Mouse (Mus musculus) A20 (cell line): ENCODE data around the gene 4931428L18Rik.
A peak's percentile ranks its signal among the peaks of the same experiment; 100 is the strongest.

ENCODE experiments used
- DNase-seq: peaks from one replicate; pipeline ENCODE4 v3.0.0-alpha.2; 2011; ENCODE audit warnings: low read depth, low spot score

The 4931428L18Rik gene

GRCm38 (mm10) chr1:31222564-31222963, at the start of gene 4931428L18Rik, which contains the start of gene Pih1d3:
TSS of gene 4931428L18Rik (minus strand) at chr1:31222684.
TSS of gene Pih1d3 (plus strand) at chr1:31222838.
- DNase-seq = peak; percentile 52

DNA sequence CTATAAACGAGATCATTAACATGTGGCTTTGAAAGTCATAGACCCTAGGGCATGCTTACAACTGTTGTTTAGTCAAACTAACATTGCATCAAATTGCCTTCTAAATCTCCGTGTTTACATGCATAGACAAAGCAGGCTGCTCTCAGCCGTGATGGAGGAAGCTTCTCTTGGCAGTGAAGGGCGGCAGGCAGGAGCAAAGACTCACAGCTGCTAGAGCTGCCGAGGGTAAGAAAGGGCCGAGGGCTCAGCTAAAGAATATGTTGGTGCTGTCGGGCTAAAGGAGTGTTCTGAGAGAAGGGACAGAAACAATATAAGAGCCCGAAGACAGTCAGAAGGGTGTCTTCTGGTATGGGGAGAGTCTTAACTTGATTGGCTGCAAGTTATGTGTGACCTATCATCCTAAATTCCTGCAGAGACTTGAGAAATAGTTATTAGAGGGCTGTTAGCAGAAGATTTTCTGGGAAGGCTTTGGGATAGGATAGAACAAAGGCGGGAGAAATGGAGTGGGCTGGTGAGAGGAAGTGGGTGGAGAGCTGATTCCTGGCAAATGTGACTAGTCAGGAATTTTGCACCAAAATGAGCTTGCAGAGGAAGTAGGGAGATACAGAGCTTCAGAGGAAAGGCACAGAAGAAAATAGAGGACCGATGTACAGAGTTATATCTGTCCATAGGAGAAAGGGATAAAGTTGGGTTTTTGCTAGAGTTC, 37.9 kb upstream of the 4931428L18Rik start:
- DNase-seq = no peak

- DNase-seq = peak; percentile 2
Observed at GRCm38 (mm10) chr1:31233319-31234036, 11.0 kb upstream of the 4931428L18Rik start.

DNA sequence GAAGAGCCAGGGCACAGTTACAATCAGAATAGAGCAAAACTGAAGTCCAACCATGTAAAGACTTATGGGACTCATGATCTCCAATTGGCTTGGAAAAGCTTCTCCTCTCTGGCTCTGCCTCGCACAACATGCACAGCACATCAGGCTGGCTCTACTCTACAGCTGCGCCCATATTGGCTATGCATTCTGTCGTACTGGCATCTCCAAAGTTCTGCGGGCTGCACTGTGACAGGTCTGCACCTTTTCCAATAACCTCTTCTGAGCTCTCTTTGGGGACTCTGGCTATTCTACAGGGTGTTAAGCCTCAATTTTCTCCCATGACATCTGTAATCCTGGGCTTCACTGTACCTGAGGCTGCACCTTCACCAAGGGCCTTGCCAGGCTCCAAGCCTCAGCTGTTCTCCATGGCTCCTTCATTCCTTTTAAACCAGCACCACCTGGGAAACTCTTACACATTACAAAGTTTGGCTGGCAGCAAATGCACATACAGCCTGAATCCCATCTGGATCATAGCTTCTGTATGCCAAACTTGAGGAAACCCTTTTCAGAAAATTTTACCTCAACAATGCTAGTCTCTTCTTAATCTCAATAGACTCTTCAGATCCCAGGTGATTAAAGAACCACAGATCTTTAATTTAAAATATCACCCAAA, 1.8 kb downstream of the 4931428L18Rik start:
- no peak for DNase-seq

DNA sequence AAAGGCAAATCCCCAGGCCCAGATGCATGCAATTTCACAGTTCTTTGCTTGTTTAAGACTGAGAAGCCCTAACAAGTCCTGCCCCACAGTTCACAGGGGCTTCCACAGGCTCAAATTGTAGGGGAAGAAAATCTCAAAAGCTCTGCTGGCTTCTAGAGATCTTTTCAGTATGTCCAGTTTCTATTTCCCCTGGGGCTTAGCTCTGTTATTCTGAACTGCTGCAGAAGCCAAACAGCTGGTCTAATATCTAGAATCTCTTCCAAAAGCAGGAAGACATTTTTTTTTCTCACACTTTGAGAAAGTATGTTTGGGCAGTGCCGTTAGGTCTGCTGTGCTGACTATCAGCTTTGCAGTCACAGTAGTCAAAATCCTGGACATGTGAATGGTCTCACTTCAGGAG, 7.7 kb downstream of the 4931428L18Rik start:
- DNase-seq = no peak

GRCm38 (mm10) chr1:31210144-31210543, 12.3 kb downstream of the 4931428L18Rik start:
- peak; percentile 62 for DNase-seq

DNA sequence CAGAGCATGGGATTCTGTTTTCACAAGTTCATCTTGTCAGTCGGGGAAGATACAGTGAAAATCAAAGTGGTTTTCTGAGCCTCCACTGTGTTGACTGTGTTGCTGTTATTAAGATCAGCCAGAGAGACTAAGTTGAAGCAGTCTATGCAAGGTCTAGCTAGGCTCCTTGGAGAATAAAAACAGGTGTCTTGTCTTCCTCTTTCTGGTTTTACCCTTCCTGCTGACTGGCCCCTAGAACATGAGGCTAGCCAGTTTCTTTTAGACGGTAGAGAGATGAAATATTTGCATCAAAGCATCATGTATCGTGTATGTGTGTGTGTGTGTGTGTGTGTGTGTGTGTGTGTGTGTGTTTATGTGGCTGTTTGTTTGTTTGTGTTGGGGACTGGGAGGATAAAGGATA, 16.7 kb downstream of the 4931428L18Rik start:
- peak; percentile 77 for DNase-seq

DNA sequence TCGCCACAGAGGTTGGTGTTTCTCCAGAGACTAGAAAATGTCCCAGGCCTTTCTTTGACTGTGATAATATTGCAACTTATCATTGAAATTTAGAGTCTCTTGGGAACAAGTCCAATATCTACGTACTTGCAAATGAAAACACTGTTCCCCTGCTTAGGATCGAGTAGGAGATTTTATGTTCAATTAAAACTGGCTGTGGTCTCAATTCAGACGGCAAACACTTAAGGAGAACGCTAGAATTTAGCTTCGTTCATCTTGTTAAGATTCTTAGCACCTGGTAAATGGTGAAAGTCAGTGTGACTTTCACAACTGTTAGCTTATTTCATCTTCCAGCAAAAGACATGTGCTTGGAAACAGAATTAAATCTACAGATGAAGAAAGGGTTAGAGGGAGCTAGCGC, 17.1 kb downstream of the 4931428L18Rik start:
- DNase-seq = no peak

- no peak for DNase-seq
Observed at GRCm38 (mm10) chr1:31203771-31204170, 18.7 kb downstream of the 4931428L18Rik start.

DNA sequence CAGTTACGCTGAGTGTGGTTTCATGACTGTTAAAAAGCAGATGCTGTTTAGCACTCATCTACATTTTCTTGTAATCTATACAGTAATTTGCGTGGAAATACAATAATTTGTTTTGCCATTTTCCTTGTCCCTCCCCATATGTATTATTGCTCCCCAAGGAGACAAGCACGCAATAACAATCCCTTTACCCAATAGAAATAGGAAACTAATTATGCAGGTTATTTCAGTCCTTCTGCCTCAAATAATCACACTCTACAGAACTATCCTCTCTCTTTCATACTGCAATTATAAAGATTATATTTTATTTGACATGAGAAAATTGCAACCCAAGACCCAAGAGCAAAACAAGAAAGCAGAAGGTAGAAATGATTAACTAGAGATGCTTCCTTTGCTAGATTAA, 25.5 kb downstream of the 4931428L18Rik start:
- no peak for DNase-seq

GRCm38 (mm10) chr1:31195633-31196032, 26.9 kb downstream of the 4931428L18Rik start:
- DNase-seq = no peak

- DNase-seq = no peak
Observed at GRCm38 (mm10) chr1:31190237-31190866, 32.1 kb downstream of the 4931428L18Rik start.

- DNase-seq = no peak
Observed at GRCm38 (mm10) chr1:31178264-31178663, 44.2 kb downstream of the 4931428L18Rik start.

DNA sequence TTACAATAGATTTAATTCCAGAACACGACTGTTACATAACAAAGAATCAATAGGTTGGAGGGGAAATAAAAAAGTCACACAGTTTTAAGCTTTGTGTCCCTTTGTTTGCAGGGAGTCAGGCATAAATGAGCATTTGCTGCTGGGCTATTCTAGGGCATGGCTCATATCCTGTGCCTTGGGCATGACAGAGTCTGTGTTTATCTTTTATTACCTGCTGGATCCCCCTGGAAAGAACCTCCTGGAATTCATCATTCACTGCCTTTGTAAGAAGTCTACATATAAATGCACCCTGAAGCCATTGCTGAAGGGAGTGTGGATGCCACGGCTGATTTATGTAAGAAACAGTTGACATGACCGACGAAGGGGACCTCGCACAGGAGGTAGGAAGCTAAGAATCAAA, 46.4 kb downstream of the 4931428L18Rik start, which contains the start of gene Lgsn:
Gene Lgsn, plus strand, starts transcription at position 301 of the 400 bp plus-strand sequence.
- DNase-seq = no peak

DNA sequence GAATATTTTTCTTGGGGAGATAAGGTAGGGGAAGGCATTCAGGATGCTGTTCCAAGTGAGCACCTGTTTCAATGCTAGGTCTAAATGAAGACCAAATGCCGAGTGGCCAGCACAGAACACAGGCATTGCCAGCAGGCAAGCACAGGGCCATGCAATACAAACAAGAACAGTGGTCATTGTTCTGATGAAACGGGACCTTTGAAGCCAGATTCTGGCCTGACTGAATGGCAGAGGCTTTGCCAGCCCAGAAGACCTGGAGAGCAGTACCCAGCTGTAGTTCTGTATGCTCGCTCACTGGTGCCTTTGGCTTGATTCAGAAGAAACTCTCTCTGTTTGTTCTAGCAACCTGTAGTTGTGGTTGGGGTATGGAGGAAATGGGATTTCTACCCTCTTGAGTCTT, 47.1 kb downstream of the 4931428L18Rik start:
- DNase-seq = no peak

DNA sequence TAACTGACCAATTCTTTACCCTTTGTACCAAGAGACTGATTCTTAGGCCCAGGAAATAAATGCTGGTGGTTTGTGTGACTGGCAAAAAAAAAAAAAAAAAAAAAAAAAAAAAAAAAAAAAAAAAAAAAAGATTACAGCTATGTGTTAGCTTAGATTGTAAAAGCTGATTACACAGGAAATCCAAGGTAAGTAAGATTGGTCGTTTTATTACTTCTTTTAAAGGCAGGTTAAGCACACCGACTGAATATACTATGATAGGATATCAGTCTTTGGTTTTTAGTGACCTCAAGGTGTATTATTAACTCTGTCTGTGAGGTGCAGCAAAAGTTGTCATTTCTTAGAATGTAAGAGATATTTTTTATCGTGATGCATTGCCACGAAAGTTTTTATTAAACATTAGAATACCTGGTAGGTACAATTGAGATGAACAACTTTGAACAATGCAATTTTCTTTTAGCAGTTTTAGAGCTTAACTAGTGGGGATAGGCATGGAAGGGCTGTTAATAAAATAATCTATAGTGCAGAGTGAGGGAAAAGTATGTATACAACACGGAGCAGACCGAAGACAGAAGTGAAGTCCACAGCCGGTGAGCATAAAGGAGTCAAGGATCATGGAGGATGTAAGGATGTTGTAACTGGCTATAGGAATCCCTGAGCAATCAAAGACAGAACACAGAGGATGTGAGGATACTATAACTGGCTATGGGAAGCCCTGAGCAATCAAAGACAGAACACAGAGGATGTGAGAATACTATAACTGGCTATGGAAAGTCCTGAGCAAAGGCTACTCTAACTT, 57.0 kb downstream of the 4931428L18Rik start:
- DNase-seq = no peak

- no peak for DNase-seq
Observed at GRCm38 (mm10) chr1:31164527-31165189, 57.8 kb downstream of the 4931428L18Rik start.

DNA sequence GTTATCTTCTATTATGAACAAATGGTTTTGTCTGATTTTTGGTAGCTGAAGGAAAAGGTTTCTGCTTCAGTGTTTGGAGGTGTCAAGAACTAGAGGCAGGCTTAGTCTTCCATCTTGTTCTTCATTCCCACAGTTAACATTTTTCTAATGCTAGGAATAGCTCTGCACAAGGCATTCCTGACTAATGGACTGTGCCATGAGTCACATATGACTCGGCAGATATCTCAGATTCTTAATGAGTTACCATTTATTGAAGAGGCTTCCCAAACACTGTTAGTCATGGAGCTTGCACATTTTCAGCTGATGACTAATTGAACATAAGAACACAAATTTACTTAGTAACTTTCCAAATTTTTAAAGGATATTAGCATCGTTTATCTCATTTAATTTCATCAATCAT, 65.6 kb downstream of the 4931428L18Rik start:
- no peak for DNase-seq

GRCm38 (mm10) chr1:31156185-31156584, 66.3 kb downstream of the 4931428L18Rik start:
- no peak for DNase-seq

GRCm38 (mm10) chr1:31153793-31154349, 68.6 kb downstream of the 4931428L18Rik start:
- peak; percentile 50 for DNase-seq
